Mouse (Mus musculus): Measurements from ENCODE around the gene Scyl2.
"Not testable (repeated sequence)": the region's sequence is repeated elsewhere in the genome, so short reads cannot be mapped to it uniquely, and the experiment has no call there.

Scyl2 gene

DNA sequence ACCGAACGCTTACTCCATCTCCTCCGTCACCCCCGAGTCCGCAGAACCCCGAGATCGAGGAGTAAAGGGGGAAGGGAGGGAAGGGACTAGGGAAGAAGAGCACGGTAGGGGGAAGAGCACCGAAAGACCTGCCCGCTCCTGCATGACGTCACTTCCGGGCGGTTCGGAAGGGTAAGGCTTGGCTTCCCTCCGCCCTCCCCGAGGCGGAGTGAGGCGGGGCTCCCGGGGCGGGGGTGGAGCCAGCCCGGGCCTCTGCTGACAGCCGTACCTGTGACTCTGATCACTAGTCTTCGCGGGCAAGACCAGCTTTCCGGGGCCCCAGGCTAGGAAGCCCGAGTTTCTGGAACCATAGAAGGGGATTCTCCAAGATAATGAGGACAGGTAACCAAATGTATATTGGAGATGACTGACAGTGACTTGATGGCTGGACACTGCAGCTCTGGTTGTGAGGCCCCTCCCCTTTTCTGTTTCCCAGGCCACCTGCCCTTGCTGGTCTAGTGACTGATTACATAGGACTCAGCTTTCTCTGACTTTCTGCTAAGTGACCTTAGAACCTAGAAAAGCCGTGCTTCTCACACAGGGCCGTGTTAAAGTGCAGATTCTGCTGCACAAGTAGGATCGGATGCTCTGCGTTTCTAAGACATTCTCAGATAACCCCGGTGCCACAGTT is at the start of gene Scyl2:
TSS of gene Scyl2 (minus strand) at position 147 of the 670 bp plus-strand sequence.
- DNase-seq = peak; percentile 95

- peak; percentile 91 for DNase-seq
These were observed 46.1 kb upstream of the Scyl2 start, which contains the start of gene Actr6 for GRCm38 (mm10) chr10:89732001-89732794. Gene Actr6, minus strand, starts transcription at chr10:89732295.

- DNase-seq = no peak
These were observed 45.3 kb upstream of the Scyl2 start for GRCm38 (mm10) chr10:89731341-89731740.

GRCm38 (mm10) chr10:89730386-89730785 is 44.3 kb upstream of the Scyl2 start:
- DNase-seq = no peak

- DNase-seq = no peak
These were observed 36.4 kb upstream of the Scyl2 start for GRCm38 (mm10) chr10:89722247-89723195.

- DNase-seq = no peak
These were observed 34.7 kb upstream of the Scyl2 start for GRCm38 (mm10) chr10:89720796-89721195.

DNA sequence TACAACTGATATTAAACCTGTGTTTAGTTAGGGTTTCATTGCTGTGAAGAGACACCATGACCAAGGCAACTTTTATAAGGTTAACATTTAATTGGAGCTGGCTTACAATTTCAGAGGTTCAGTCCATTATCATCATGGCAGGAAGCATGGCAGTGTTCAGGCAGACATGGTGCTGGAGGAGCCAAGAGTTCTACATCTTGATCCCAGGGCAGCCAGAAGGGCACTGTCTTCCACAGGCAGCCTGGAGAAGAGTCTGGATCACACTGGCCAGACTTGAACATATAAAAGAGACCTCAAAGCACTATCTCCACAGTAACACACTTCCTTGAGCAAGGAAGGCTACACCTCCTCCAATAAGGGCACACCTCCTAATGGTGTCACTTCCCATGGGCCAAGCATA is 34.2 kb upstream of the Scyl2 start:
- DNase-seq = no peak

GRCm38 (mm10) chr10:89714910-89715309 is 28.8 kb upstream of the Scyl2 start:
- DNase-seq = no peak

- DNase-seq = no peak
These were observed 22.6 kb upstream of the Scyl2 start for GRCm38 (mm10) chr10:89708720-89709119.

DNA sequence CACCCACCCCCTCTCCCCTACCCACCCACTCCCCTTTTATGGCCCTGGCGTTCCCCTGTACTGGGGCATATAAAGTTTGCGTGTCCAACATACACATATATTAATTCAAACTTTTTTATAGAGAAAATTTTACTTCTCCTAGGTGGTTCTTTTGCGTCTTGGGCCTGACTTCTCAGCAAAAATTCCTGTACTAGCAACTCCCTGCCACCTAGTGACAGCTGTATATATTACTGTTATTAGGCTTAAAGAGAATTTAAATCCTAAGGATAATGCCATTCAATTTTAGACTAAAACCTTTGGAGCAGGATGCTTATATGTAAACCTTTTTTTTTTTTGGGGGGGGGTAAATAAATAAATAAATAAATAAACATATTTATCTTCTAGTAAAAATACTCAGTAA is 21.3 kb upstream of the Scyl2 start:
- no peak for DNase-seq

DNA sequence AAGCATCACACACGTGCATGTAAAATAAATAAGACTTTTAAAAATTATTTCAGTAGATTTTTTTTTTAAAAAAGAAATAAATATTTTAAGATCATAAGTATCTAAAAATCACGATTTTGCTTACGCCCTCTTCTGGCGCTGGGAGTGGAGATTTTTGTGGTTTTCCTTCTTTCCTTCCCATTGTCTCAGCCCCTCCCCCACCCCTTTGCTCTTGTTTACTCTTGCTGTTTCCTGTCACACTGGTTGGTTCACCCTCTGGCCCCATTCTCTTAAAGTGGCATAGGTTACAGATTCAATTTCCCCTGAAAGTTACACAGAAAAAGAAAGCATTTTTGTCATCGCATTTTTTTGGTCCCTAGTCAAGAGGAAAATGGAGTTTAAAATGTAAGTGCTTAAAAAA is 17.0 kb upstream of the Scyl2 start:
- no peak for DNase-seq

GRCm38 (mm10) chr10:89697956-89698355 is 11.9 kb upstream of the Scyl2 start:
- no peak for DNase-seq

DNA sequence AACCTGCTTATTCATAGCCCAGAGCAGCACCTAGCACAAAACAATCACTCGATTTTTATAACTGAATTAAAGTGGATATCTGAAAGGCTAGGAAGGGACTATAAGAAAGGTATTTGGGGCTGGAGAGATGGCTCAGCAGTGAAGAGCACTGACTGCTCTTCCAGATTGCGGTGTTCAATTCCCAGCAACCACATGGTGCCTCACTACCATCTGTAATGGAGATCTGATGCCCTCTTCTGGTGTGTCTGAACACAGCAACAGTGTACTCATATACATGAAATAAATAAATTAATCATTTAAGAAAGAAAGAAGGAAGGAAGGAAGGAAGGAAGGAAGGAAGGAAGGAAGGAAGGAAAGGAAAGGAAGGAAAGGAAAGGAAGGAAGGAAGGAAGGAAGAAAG is 10.2 kb upstream of the Scyl2 start:
- not testable (repeated sequence) for DNase-seq

GRCm38 (mm10) chr10:89695194-89695911 is 9.3 kb upstream of the Scyl2 start:
- DNase-seq = no peak

- DNase-seq = no peak
These were observed 3.9 kb upstream of the Scyl2 start for GRCm38 (mm10) chr10:89690021-89690420.

DNA sequence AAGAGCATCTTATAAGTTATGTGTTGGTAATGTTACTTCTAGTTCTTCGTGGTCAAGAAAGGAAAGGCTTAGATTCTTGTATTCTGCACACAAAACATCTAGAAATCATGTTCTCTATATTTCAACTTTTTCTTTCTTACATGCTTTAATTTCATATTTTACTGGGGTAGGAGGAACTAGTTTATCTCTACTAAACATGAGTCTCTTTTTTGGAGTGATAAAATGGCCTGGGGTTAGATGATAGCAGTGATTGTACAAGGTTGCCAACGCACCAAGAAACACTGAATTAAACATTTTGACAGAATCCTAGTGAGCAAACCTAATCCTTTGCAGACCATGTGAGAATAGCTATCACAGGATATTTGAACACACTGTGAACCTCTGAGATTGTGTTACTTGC is 1.4 kb upstream of the Scyl2 start:
- DNase-seq = no peak

- DNase-seq = peak; percentile 28
These were observed 520 bp downstream of the Scyl2 start for GRCm38 (mm10) chr10:89685391-89686138.

DNA sequence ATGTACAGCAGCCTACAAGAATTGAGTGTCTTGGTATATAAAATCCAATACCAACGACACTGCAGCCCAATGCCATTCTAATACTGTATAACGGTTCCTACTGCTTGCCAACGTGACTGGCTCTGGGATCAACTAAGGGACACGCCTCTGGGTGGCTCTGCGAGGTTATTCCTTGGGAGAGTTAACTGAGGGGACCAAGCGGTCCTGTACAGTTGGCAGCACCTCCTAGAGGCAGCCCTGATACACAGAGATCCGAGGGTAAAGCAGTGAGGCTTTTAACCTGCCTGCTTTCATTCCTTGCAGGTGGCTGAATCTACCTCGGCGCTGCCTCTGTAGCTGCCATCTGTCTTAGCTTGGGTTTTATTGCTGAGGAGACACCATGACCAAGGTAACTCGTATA is 3.1 kb downstream of the Scyl2 start:
- no peak for DNase-seq

- DNase-seq = no peak
These were observed 3.9 kb downstream of the Scyl2 start for GRCm38 (mm10) chr10:89682157-89682556.

GRCm38 (mm10) chr10:89681706-89682105 is 4.4 kb downstream of the Scyl2 start:
- no peak for DNase-seq

DNA sequence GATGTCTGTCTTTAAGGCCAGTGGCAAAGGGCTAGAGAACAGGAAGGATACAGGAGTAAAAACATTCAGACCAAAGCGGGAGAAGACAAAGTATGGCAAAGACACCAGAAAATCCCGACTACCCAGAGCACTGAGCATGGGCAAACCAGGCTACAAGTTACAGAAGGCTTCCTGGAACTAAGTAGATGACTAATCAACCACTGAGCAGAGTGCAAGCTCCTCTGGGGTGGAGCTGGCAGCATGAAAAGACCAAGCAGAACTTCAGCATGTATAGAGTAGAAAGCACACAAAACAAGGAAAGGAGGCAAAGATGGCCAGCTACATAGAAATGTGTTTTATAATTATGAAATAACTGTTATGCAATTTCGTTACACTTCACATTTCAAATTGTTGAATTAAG is 5.6 kb downstream of the Scyl2 start:
- no peak for DNase-seq

GRCm38 (mm10) chr10:89679448-89679847 is 6.6 kb downstream of the Scyl2 start:
- no peak for DNase-seq

Measured in right cerebral cortex, postnatal 14 days (tissue).